Mouse (Mus musculus) olfactory bulb, adult 2 months (tissue): ENCODE results near the gene Chst5.

Experiments
- CTCF ChIP-seq: fragments of 200-500 bp; IDR thresholded peaks from 2 replicates; pipeline ENCODE4 v1.5.1; 2012; ENCODE audit warnings: low read depth, mild to moderate bottlenecking, low read length, moderate library complexity; ENCODE audit not compliant: insufficient read depth
- POLR2A ChIP-seq: fragments of 200-500 bp; IDR thresholded peaks from 2 replicates; pipeline ENCODE4 v1.6.1; 2012; ENCODE audit warnings: mild to moderate bottlenecking, low read depth, low read length, moderate library complexity; ENCODE audit not compliant: insufficient read depth

DNA sequence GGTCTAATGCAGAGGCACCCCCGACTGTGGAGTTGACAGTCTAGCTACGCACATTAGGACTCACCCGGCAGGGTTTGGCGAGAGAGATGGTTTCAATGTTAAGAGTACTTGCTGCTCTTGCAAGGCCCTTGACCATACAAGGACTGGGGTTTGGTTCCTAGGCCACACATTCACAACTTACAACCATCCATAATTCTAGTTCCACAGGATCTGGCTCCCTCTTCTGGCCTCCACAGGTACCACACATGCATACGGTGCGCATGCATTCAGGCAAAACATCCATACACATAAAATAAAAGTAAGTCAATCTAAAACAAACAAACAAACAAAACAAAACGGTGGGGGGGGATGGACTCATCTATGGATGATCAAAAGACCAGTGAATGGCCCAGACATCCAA lies 15.3 kb downstream of the Chst5 start:
- no peak for TF ChIP-seq POLR2A
- TF ChIP-seq CTCF: no peak
